Mouse (Mus musculus) limb, embryonic 12.5 days (tissue): Measurements from ENCODE around the gene Ints14. TPM values are rescaled to one million over a fixed set of nuclear protein-coding genes. Genes with fewer than 3 reads are reported as not detected.
"Not testable (repeated sequence)": the region's sequence is repeated elsewhere in the genome, so short reads cannot be mapped to it uniquely, and the experiment has no call there.

Experiments
- ATAC-seq: fragments of 200-750 bp; cut with Nextera tagmentation; 2 replicates; pipeline ENCODE4 v1.8.0; 2017; ENCODE audit warnings: low read depth, moderate TSS enrichment; ENCODE audit not compliant: insufficient number of reproducible peaks, insufficient read depth, low FRiP score, low TSS enrichment
- H3K27ac ChIP-seq: fragments of 300-500 bp; sonication (generic); 2 replicates; pipeline ENCODE4 v1.5.1; 2016; ENCODE audit warnings: mild to moderate bottlenecking, moderate library complexity
- H3K27me3 ChIP-seq: fragments of 300-500 bp; sonication (generic); 2 replicates; pipeline ENCODE4 v1.6.1; 2016; ENCODE audit warnings: mild to moderate bottlenecking, moderate library complexity
- H3K36me3 ChIP-seq: fragments of 300-500 bp; sonication (generic); 2 replicates; pipeline ENCODE4 v1.6.1; 2016; ENCODE audit warnings: mild to moderate bottlenecking, moderate library complexity
- H3K4me1 ChIP-seq: fragments of 300-500 bp; sonication (generic); replicated peaks from 2 replicates; pipeline ENCODE4 v1.6.1; 2016
- H3K4me2 ChIP-seq: fragments of 300-500 bp; sonication (generic); 2 replicates; pipeline ENCODE4 v1.6.1; 2016; ENCODE audit warnings: mild to moderate bottlenecking, moderate library complexity
- H3K4me3 ChIP-seq: fragments of 300-500 bp; sonication (generic); replicated peaks from 2 replicates; pipeline ENCODE4 v1.5.1; 2016; ENCODE audit warnings: mild to moderate bottlenecking
- H3K9ac ChIP-seq: fragments of 300-500 bp; sonication (generic); replicated peaks from 2 replicates; pipeline ENCODE4 v1.6.1; 2016; ENCODE audit warnings: mild to moderate bottlenecking, moderate library complexity
- H3K9me3 ChIP-seq: fragments of 300-500 bp; sonication (generic); 2 replicates; pipeline ENCODE4 v1.6.1; 2016; ENCODE audit warnings: mild to moderate bottlenecking, moderate library complexity
- WGBS: fragments of 180-500 bp; shearing (Covaris S2); methylation state at CpG from one replicate; pipeline ENCODE4 v1.1.7; 2016; 5-methylcytosine and 5-hydroxymethylcytosine counted together
- polyA plus RNA-seq: library from polyadenylated mRNA; unstranded; fragments of >200 nt; fragmentation: Nextera tagmentation; extraction: Ambion mirVana; gene quantifications from 2 replicates; pipeline ENCODE4 v1.2.1, GENCODE M21; 2016

The Ints14 gene
- polyA plus RNA-seq, 1 experiment from 2014 or later: 60.2 TPM

- Histone ChIP-seq H3K9ac (no peak overlapping the region), H3K4me2 (no peak overlapping the region), H3K4me3 (no peak overlapping the region), H3K4me1 (no peaks in the 10 kb centered on the region), H3K36me3 (no peaks in the 10 kb centered on the region), H3K9me3 (no peaks in the 10 kb centered on the region), H3K27me3 (peaks cover 53% of the 10 kb centered on the region), H3K27ac (no peak overlapping the region)
- no peak for ATAC-seq
- WGBS: 78% methylated on average over 7 of the region's 7 CpGs
Measured at GRCm38 (mm10) chr9:64953190-64953589, 7.5 kb upstream of the Ints14 start.

- Histone ChIP-seq H3K27ac (no peak overlapping the region), H3K4me3 (no peak overlapping the region)
- 35% methylated on average over 12 of the region's 12 CpGs for WGBS
Measured at GRCm38 (mm10) chr9:64956337-64956736, 4.4 kb upstream of the Ints14 start.

GRCm38 (mm10) chr9:64957276-64957675 is 3.4 kb upstream of the Ints14 start:
- H3K4me1 ChIP-seq: peaks cover 12% of the 10 kb centered on the region
- ATAC-seq: no peak
- H3K36me3 ChIP-seq: peaks cover under 1% of the 10 kb centered on the region; the same call in 1 of the 2 replicates
- 90% methylated on average over 3 of the region's 3 CpGs for WGBS
- no peak overlapping the region for H3K9ac ChIP-seq
- no peak overlapping the region for H3K27ac ChIP-seq
- no peak overlapping the region for H3K4me2 ChIP-seq
- H3K9me3 ChIP-seq: no peaks in the 10 kb centered on the region
- H3K27me3 ChIP-seq: peaks cover 17% of the 10 kb centered on the region
- H3K4me3 ChIP-seq: no peak overlapping the region

More at GRCm38 (mm10) chr9:64956337-64956736, 4.4 kb upstream of the Ints14 start:
- peaks cover 27% of the 10 kb centered on the region for H3K27me3 ChIP-seq
- H3K4me2 ChIP-seq: no peak overlapping the region
- no peak for ATAC-seq
- peaks cover 6% of the 10 kb centered on the region for H3K4me1 ChIP-seq
- H3K9ac ChIP-seq: no peak overlapping the region
- H3K36me3 ChIP-seq: no peaks in the 10 kb centered on the region
- H3K9me3 ChIP-seq: no peaks in the 10 kb centered on the region

- no peak for ATAC-seq
- Histone ChIP-seq H3K9ac (peak overlapping the region; percentile 86), H3K27ac (peak overlapping the region; percentile 85), H3K36me3 (peaks cover 37% of the 10 kb centered on the region), H3K4me3 (peak overlapping the region; percentile 72), H3K9me3 (no peaks in the 10 kb centered on the region), H3K27me3 (no peaks in the 10 kb centered on the region), H3K4me1 (peaks cover 12% of the 10 kb centered on the region), H3K4me2 (peak overlapping the region; percentile 57)
- WGBS: 0% methylated on average over 16 of the region's 17 CpGs
Measured at GRCm38 (mm10) chr9:64960978-64961320, 244 bp downstream of the Ints14 start.

- Histone ChIP-seq H3K9ac (no peak overlapping the region), H3K4me3 (no peak overlapping the region), H3K4me2 (no peak overlapping the region), H3K27me3 (no peaks in the 10 kb centered on the region), H3K4me1 (no peaks in the 10 kb centered on the region), H3K9me3 (no peaks in the 10 kb centered on the region), H3K36me3 (peaks cover 98% of the 10 kb centered on the region), H3K27ac (no peak overlapping the region)
- ATAC-seq: no peak
- WGBS: 82% methylated on average over 3 of the region's 3 CpGs
Measured at GRCm38 (mm10) chr9:64980548-64980947, 19.8 kb downstream of the Ints14 start.

GRCm38 (mm10) chr9:64981904-64982303 is 21.2 kb downstream of the Ints14 start:
- WGBS: 67% methylated on average over 1 of the region's 1 CpGs
- peaks cover 99% of the 10 kb centered on the region for H3K36me3 ChIP-seq
- no peaks in the 10 kb centered on the region for H3K9me3 ChIP-seq
- no peak overlapping the region for H3K27ac ChIP-seq
- no peaks in the 10 kb centered on the region for H3K27me3 ChIP-seq
- no peak overlapping the region for H3K9ac ChIP-seq
- no peak overlapping the region for H3K4me2 ChIP-seq
- no peak overlapping the region for H3K4me3 ChIP-seq
- no peak for ATAC-seq
- no peaks in the 10 kb centered on the region for H3K4me1 ChIP-seq

- no peak overlapping the region for H3K27ac ChIP-seq
- H3K4me3 ChIP-seq: no peak overlapping the region
- no peaks in the 10 kb centered on the region for H3K4me1 ChIP-seq
- no peak overlapping the region for H3K9ac ChIP-seq
- H3K9me3 ChIP-seq: no peaks in the 10 kb centered on the region
- no peaks in the 10 kb centered on the region for H3K27me3 ChIP-seq
- ATAC-seq: no peak
- WGBS: 83% methylated on average over 8 of the region's 8 CpGs
- H3K4me2 ChIP-seq: no peak overlapping the region
- peaks cover 99% of the 10 kb centered on the region for H3K36me3 ChIP-seq
Measured at GRCm38 (mm10) chr9:64985037-64985794, 24.5 kb downstream of the Ints14 start.

GRCm38 (mm10) chr9:64985807-64986206 is 25.1 kb downstream of the Ints14 start:
- no peaks in the 10 kb centered on the region for H3K4me1 ChIP-seq
- no peaks in the 10 kb centered on the region for H3K27me3 ChIP-seq
- ATAC-seq: no peak
- no peaks in the 10 kb centered on the region for H3K9me3 ChIP-seq
- 86% methylated on average over 9 of the region's 9 CpGs for WGBS
- peaks cover 99% of the 10 kb centered on the region for H3K36me3 ChIP-seq
- no peak overlapping the region for H3K27ac ChIP-seq
- H3K4me2 ChIP-seq: no peak overlapping the region
- H3K9ac ChIP-seq: no peak overlapping the region
- H3K4me3 ChIP-seq: no peak overlapping the region

GRCm38 (mm10) chr9:64987651-64988050 is 26.9 kb downstream of the Ints14 start:
- Histone ChIP-seq H3K27me3 (no peaks in the 10 kb centered on the region), H3K4me2 (no peak overlapping the region), H3K9ac (no peak overlapping the region), H3K9me3 (no peaks in the 10 kb centered on the region), H3K4me1 (no peaks in the 10 kb centered on the region), H3K36me3 (peaks cover 98% of the 10 kb centered on the region), H3K4me3 (no peak overlapping the region), H3K27ac (no peak overlapping the region)
- 94% methylated on average over 2 of the region's 2 CpGs for WGBS
- ATAC-seq: no peak

- WGBS: 86% methylated on average over 6 of the region's 6 CpGs
- no peaks in the 10 kb centered on the region for H3K4me1 ChIP-seq
- no peaks in the 10 kb centered on the region for H3K27me3 ChIP-seq
- no peak overlapping the region for H3K4me3 ChIP-seq
- H3K27ac ChIP-seq: no peak overlapping the region
- no peaks in the 10 kb centered on the region for H3K9me3 ChIP-seq
- H3K36me3 ChIP-seq: peaks cover 98% of the 10 kb centered on the region
- no peak for ATAC-seq
- H3K9ac ChIP-seq: no peak overlapping the region
- H3K4me2 ChIP-seq: no peak overlapping the region
Measured at GRCm38 (mm10) chr9:64988443-64988842, 27.7 kb downstream of the Ints14 start.

GRCm38 (mm10) chr9:64990291-64990690 is 29.6 kb downstream of the Ints14 start:
- no peak overlapping the region for H3K27ac ChIP-seq
- ATAC-seq: no peak
- no peak overlapping the region for H3K4me3 ChIP-seq
- peaks cover 95% of the 10 kb centered on the region for H3K36me3 ChIP-seq
- WGBS: 89% methylated on average over 7 of the region's 7 CpGs
- no peak overlapping the region for H3K9ac ChIP-seq
- H3K4me1 ChIP-seq: no peaks in the 10 kb centered on the region
- H3K9me3 ChIP-seq: no peaks in the 10 kb centered on the region
- no peaks in the 10 kb centered on the region for H3K27me3 ChIP-seq
- no peak overlapping the region for H3K4me2 ChIP-seq

- not testable (repeated sequence) for H3K9me3 ChIP-seq, ATAC-seq, H3K4me1 ChIP-seq, H3K27me3 ChIP-seq, H3K4me3 ChIP-seq, H3K27ac ChIP-seq, H3K4me2 ChIP-seq, H3K9ac ChIP-seq
- H3K36me3 ChIP-seq: peaks cover 87% of the 10 kb centered on the region
- 95% methylated on average over 1 of the region's 1 CpGs for WGBS
Measured at GRCm38 (mm10) chr9:64995464-64995863, 34.8 kb downstream of the Ints14 start.
